Mouse (Mus musculus): ENCODE measurements around the gene S100g. TPM values are rescaled to one million over a fixed set of nuclear protein-coding genes. Genes with fewer than 3 reads are reported as not detected.

Gene S100g
- polyA plus RNA-seq, 1 experiment from 2014 or later = 3.4 TPM

- no peak overlapping the region for H3K4me2 ChIP-seq
- H3K27ac ChIP-seq = no peak overlapping the region
- DNase-seq = no peak
- no peaks in the 10 kb centered on the region for H3K9me3 ChIP-seq (replicated peaks)
- no peaks in the 10 kb centered on the region for H3K27me3 ChIP-seq
- no peaks in the 10 kb centered on the region for H3K4me1 ChIP-seq (replicated peaks)
- WGBS (ENCODE audit: insufficient replicate concordance) = 70% methylated on average over 8 of the region's 8 CpGs
- no peak for ATAC-seq (ENCODE audit: low read depth)
- H3K4me3 ChIP-seq (replicated peaks) = no peak overlapping the region
- H3K9ac ChIP-seq = no peak overlapping the region
- H3K36me3 ChIP-seq = no peaks in the 10 kb centered on the region; the same call in 1 of the 2 replicates
These were observed 42.8 kb downstream of the S100g start for GRCm38 (mm10) chrX:162921487-162922125.

GRCm38 (mm10) chrX:162915697-162916096 lies 48.7 kb downstream of the S100g start:
- no peak overlapping the region for H3K4me3 ChIP-seq (replicated peaks)
- H3K27me3 ChIP-seq = no peaks in the 10 kb centered on the region
- no peak overlapping the region for H3K27ac ChIP-seq
- H3K9ac ChIP-seq = no peak overlapping the region
- H3K9me3 ChIP-seq (replicated peaks) = no peaks in the 10 kb centered on the region
- ATAC-seq (ENCODE audit: low read depth) = no peak
- 35% methylated on average over 5 of the region's 5 CpGs for WGBS (ENCODE audit: insufficient replicate concordance)
- H3K4me1 ChIP-seq (replicated peaks) = no peaks in the 10 kb centered on the region
- H3K36me3 ChIP-seq = 0 out of 2 replicates have a peak, but pooled peaks cover 4% of the 10 kb centered on the region
- peak; percentile 17 for DNase-seq
- H3K4me2 ChIP-seq = no peak overlapping the region

- Histone ChIP-seq H3K36me3 (0 out of 2 replicates have a peak, but pooled peaks cover 5% of the 10 kb centered on the region), H3K27ac (no peak overlapping the region), H3K4me2 (no peak overlapping the region), H3K4me3 (replicated peaks) (no peak overlapping the region), H3K9ac (no peak overlapping the region), H3K9me3 (replicated peaks) (no peaks in the 10 kb centered on the region), H3K27me3 (no peaks in the 10 kb centered on the region), H3K4me1 (replicated peaks) (no peaks in the 10 kb centered on the region)
- WGBS (ENCODE audit: insufficient replicate concordance) = 86% methylated on average over 3 of the region's 3 CpGs
- DNase-seq = no peak
- ATAC-seq (ENCODE audit: low read depth) = no peak
These were observed 50.7 kb downstream of the S100g start for GRCm38 (mm10) chrX:162913651-162914050.

Other genes starting within 250 kb of the S100g start
- 265 and 297 TPM in 2 replicates for gene Rbbp7, start 204.2 kb downstream of the S100g start, polyA plus RNA-seq (2015; fragmentation: Nextera tagmentation; extraction: Ambion mirVana)
- gene Txlng, start 135.1 kb downstream of the S100g start, polyA plus RNA-seq (2015; fragmentation: Nextera tagmentation; extraction: Ambion mirVana) = 8.6 and 10.0 TPM in 2 replicates
- 13.2 and 16.8 TPM in 2 replicates for gene Syap1, start 76.2 kb downstream of the S100g start, polyA plus RNA-seq (2015; fragmentation: Nextera tagmentation; extraction: Ambion mirVana)
- 45.8 and 53.1 TPM in 2 replicates for gene Ctps2, start 63.4 kb downstream of the S100g start, polyA plus RNA-seq (2015; fragmentation: Nextera tagmentation; extraction: Ambion mirVana)

Measured in liver, embryonic 13.5 days (tissue).